Mouse (Mus musculus) bone marrow macrophage, adult 2 months (primary cell): ENCODE data around the gene AU021092.
A peak's percentile ranks its signal among the peaks of the same experiment; 100 is the strongest.

ENCODE experiments used
- CTCF ChIP-seq: IDR thresholded peaks from 2 replicates; pipeline ENCODE4 v1.5.1; 2012; ENCODE audit warnings: low read depth, mild to moderate bottlenecking, low read length, moderate library complexity
- POLR2A ChIP-seq: IDR thresholded peaks from 2 replicates; pipeline ENCODE4 v1.6.1; 2012; ENCODE audit warnings: mild to moderate bottlenecking, low read depth, low read length, borderline replicate concordance

- TF ChIP-seq CTCF, result peak; percentile 96
- TF ChIP-seq POLR2A, result no peak
Measured at GRCm38 (mm10) chr16:5244411-5244810, 22.3 kb upstream of the AU021092 start.
